ENCODE assay signal across 13 mouse cellular contexts in the genomic region with DNA sequence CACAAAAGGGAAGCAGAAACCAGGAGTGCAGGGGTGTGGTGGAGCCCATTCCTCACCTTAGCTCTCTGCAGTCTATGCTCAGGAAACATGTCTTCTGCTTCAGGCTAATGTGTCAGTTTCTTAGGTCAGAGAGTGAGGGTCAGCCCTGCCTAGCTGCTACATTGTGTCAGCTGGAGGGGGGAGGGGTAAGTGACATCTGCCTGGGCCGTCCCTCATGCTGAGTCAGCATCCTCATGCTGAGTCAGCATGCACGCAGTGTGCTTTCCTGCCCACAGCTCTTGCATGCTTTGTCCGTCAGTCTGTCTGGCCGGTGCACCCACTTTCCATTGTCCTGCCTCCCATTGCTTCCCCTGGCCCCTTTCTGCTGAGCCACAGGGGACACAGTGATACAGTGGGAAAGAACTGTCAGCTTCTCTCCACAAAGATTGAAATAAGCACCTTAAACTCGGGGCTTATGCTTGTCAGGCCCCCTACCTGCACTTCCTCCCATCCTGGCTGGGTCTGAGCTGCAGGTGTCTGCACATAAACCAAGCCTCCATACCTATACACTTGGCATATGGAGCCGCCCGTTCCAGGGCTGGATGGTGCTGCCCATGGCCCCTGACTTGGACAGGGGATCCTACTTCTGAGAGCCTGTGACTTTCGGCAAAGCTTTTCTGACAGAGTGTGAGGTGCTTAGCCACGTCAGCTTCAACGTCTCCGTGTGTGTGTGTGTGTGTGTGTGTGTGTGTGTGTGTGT. TPM values are rescaled to one million over a fixed set of nuclear protein-coding genes. Genes with fewer than 3 reads are reported as not detected.
DNase-seq lines count a peak whose midpoint lies in the region; ATAC-seq and TF ChIP-seq lines count a peak whose summit lies in the region.
"Had no signal": no experiment of that assay in that cellular context is flagged by ENCODE, and none has a peak within 500 bp of the region (broad histone marks: within the 10 kb centered on the region; RNA-seq: fewer than 3 reads in every experiment).

No protein-coding gene starts in this region.

- H3K27me3 ChIP-seq in heart, embryonic 13.5 days (replicated peaks): peaks cover 6% of the 10 kb centered on the region; the same call in 1 of the 2 replicates
- no peaks in the 10 kb centered on the region for H3K27me3 ChIP-seq in embryonic facial prominence, embryonic 11.5 days (ENCODE audit: control insufficient read depth, insufficient read depth, low read length)
- H3K27me3 ChIP-seq in testis, adult 2 months (ENCODE audit: control insufficient read depth, insufficient read depth, low read length): no peaks in the 10 kb centered on the region; the same call in 1 of the 2 replicates
- peaks cover 36% of the 10 kb centered on the region for H3K27me3 ChIP-seq in forebrain, embryonic 12.5 days

- DNase-seq in heart, postnatal 14 days: no peak
- peak; percentile 45 for DNase-seq in lung, postnatal 10 days
- no peak for DNase-seq in lung, postnatal 25 days (ENCODE audit: low spot score)
- peak; percentile 8 for DNase-seq in embryonic facial prominence, embryonic 11.5 days (ENCODE audit: low spot score)
- no peak for DNase-seq in ovary, adult 18-20 months (ENCODE audit: low spot score)
- DNase-seq: gastrocnemius, postnatal 14 days had no signal

- H3K4me1 ChIP-seq in heart, embryonic 13.5 days: peaks cover 58% of the 10 kb centered on the region
- peaks cover 2% of the 10 kb centered on the region; the same call in 1 of the 2 replicates for H3K4me1 ChIP-seq in embryonic facial prominence, embryonic 11.5 days (ENCODE audit: control insufficient read depth, insufficient read depth, low read length)
- H3K4me1 ChIP-seq in testis, adult 2 months (ENCODE audit: control insufficient read depth, insufficient read depth, low read length): peaks cover 23% of the 10 kb centered on the region
- no peaks in the 10 kb centered on the region; the same call in 1 of the 2 replicates for H3K4me1 ChIP-seq in forebrain, embryonic 12.5 days

- H3K4me2 ChIP-seq in heart, embryonic 13.5 days: peak overlapping the region; percentile 56; the same call in 1 of the 2 replicates
- no peak overlapping the region for H3K4me2 ChIP-seq in embryonic facial prominence, embryonic 11.5 days (ENCODE audit: low read depth, low read length)
- no peak overlapping the region for H3K4me2 ChIP-seq in forebrain, embryonic 12.5 days
- H3K4me2 ChIP-seq: limb, embryonic 15.5 days; neural tube, embryonic 13.5 days had no signal

- no peak; the same call in 1 of the 2 replicates for TF ChIP-seq POLR2A in testis, adult 2 months (IDR thresholded peaks at IDR 0.05; ENCODE audit: control insufficient read depth, low read depth, low read length)

- TF ChIP-seq CTCF in testis, adult 2 months (IDR thresholded peaks at IDR 0.05; ENCODE audit: control insufficient read depth, insufficient read depth, insufficient replicate concordance, low read depth, low read length): no peak

- H3K36me3 ChIP-seq in heart, embryonic 13.5 days: peaks cover 18% of the 10 kb centered on the region
- H3K36me3 ChIP-seq in embryonic facial prominence, embryonic 11.5 days (replicated peaks; ENCODE audit: control insufficient read depth, insufficient read depth, low read depth, low read length): no peaks in the 10 kb centered on the region
- no peaks in the 10 kb centered on the region for H3K36me3 ChIP-seq in testis, adult 2 months (ENCODE audit: control insufficient read depth, insufficient read depth, low read length)
- no peaks in the 10 kb centered on the region for H3K36me3 ChIP-seq in forebrain, embryonic 12.5 days (replicated peaks)
- H3K36me3 ChIP-seq: neural tube, embryonic 13.5 days had no signal

- H3K9ac ChIP-seq in heart, embryonic 13.5 days: peak overlapping the region; percentile 50
- H3K9ac ChIP-seq in embryonic facial prominence, embryonic 11.5 days (replicated peaks; ENCODE audit: low read length): no peak overlapping the region
- no peak overlapping the region for H3K9ac ChIP-seq in forebrain, embryonic 12.5 days
- H3K9ac ChIP-seq: limb, embryonic 15.5 days; neural tube, embryonic 13.5 days had no signal

- ATAC-seq in heart, embryonic 13.5 days (ENCODE audit: extremely low read depth, insufficient number of reproducible peaks, low FRiP score, low TSS enrichment): no peak
- no peak for ATAC-seq in embryonic facial prominence, embryonic 11.5 days (replicated peaks; ENCODE audit: insufficient number of reproducible peaks, low FRiP score, low TSS enrichment, low read depth)
- no peak for ATAC-seq in forebrain, embryonic 12.5 days (ENCODE audit: low FRiP score)

- H3K27ac ChIP-seq in heart, embryonic 13.5 days (replicated peaks): peak overlapping the region; percentile 68
- no peak overlapping the region for H3K27ac ChIP-seq in embryonic facial prominence, embryonic 11.5 days (replicated peaks; ENCODE audit: low read depth, low read length)
- H3K27ac ChIP-seq in testis, adult 2 months (ENCODE audit: control insufficient read depth, insufficient read depth, low read depth, low read length): peak overlapping the region; percentile 49
- no peak overlapping the region for H3K27ac ChIP-seq in forebrain, embryonic 12.5 days
- H3K27ac ChIP-seq: limb, embryonic 15.5 days; neural tube, embryonic 13.5 days had no signal

- WGBS in heart, embryonic 13.5 days: 53% methylated on average over 11 of the region's 11 CpGs
- WGBS in embryonic facial prominence, embryonic 11.5 days: 66% methylated on average over 11 of the region's 11 CpGs
- 62% methylated on average over 11 of the region's 11 CpGs for WGBS in forebrain, embryonic 12.5 days

- H3K4me3 ChIP-seq in heart, embryonic 13.5 days: no peak overlapping the region
- no peak overlapping the region for H3K4me3 ChIP-seq in embryonic facial prominence, embryonic 11.5 days (ENCODE audit: low read depth, low read length)
- no peak overlapping the region for H3K4me3 ChIP-seq in testis, adult 2 months (ENCODE audit: control insufficient read depth, low read depth, low read length)
- H3K4me3 ChIP-seq in forebrain, embryonic 12.5 days (replicated peaks): no peak overlapping the region
- H3K4me3 ChIP-seq: limb, embryonic 15.5 days; neural tube, embryonic 13.5 days had no signal

- intact Hi-C loops in heart, postnatal 14 days (cut with DNase I): loop anchor here (5.0 kb wide), 1 partner anchor 88 kb away; no protein-coding TSS in a partner anchor

- no peaks in the 10 kb centered on the region for H3K9me3 ChIP-seq in heart, embryonic 13.5 days
- H3K9me3 ChIP-seq in embryonic facial prominence, embryonic 11.5 days (replicated peaks; ENCODE audit: control insufficient read depth, low read length): no peaks in the 10 kb centered on the region
- no peaks in the 10 kb centered on the region for H3K9me3 ChIP-seq in forebrain, embryonic 12.5 days
- H3K9me3 ChIP-seq: limb, embryonic 15.5 days; neural tube, embryonic 13.5 days had no signal

RNA-seq across cellular contexts. Expression of a gene that starts 3.4 kb away (rescaled TPM):
- 15.8 and 16.1 TPM in 2 replicates for polyA plus RNA-seq in heart, embryonic 13.5 days (2015; fragmentation: Nextera tagmentation; extraction: Ambion mirVana)
- total RNA-seq in heart, postnatal 14 days (2021): 10 to 100 TPM; 13.5 to 16.0 TPM
- polyA plus RNA-seq in embryonic facial prominence, embryonic 11.5 days (2014; fragmentation: Nextera tagmentation; extraction: Ambion mirVana): 4.2 and 5.1 TPM in 2 replicates
- polyA plus RNA-seq in testis, adult 2 months (2012; rRNA removed): 4.5 and 5.9 TPM in 2 replicates
- 3.6 and 3.7 TPM in 2 replicates for polyA plus RNA-seq in forebrain, embryonic 12.5 days (2016; fragmentation: Nextera tagmentation; extraction: Ambion mirVana)

RNA-seq across cellular contexts. Expression of a gene that starts 26.2 kb away (rescaled TPM):
- 0.08 and 0.20 TPM in 2 replicates for polyA plus RNA-seq in heart, embryonic 13.5 days (2015; fragmentation: Nextera tagmentation; extraction: Ambion mirVana)
- not detected for total RNA-seq in heart, postnatal 14 days (2021)
- polyA plus RNA-seq in embryonic facial prominence, embryonic 11.5 days (2014; fragmentation: Nextera tagmentation; extraction: Ambion mirVana): not detected in 2 replicates
- polyA plus RNA-seq in testis, adult 2 months (2012; rRNA removed): 211 and 224 TPM in 2 replicates
- not detected in 2 replicates for polyA plus RNA-seq in forebrain, embryonic 12.5 days (2016; fragmentation: Nextera tagmentation; extraction: Ambion mirVana)
- total RNA-seq: gastrocnemius, postnatal 14 days; layer of hippocampus, adult 18-20 months had no signal
- polyA plus RNA-seq: embryonic facial prominence, embryonic 14.5 days; limb, embryonic 15.5 days had no signal

Comparison
In these comparisons a context has a peak if more than half of its experiments do, and no peak if none do; other contexts are left out.
1. DNase-seq: peak in lung, postnatal 10 days (single experiment) and embryonic facial prominence, embryonic 11.5 days (single experiment); none in heart, postnatal 14 days (0 of 2), lung, postnatal 25 days (single experiment) and ovary, adult 18-20 months (single experiment).
2. H3K27ac ChIP-seq: peak in heart, embryonic 13.5 days (single experiment) and testis, adult 2 months (single experiment); none in embryonic facial prominence, embryonic 11.5 days (single experiment) and forebrain, embryonic 12.5 days (single experiment).
3. RNA of a gene that starts 26.2 kb away (polyA plus RNA-seq): 211 to 224 TPM in testis, adult 2 months; 0.08 to 0.20 TPM in heart, embryonic 13.5 days, not detected in forebrain, embryonic 12.5 days and not detected in embryonic facial prominence, embryonic 11.5 days; every median in the first group is over 100 times any median in the second.